Mouse (Mus musculus): ENCODE measurements around the gene Smarca4. TPM values are rescaled to one million over a fixed set of nuclear protein-coding genes. Genes with fewer than 3 reads are reported as not detected.
"Not testable (repeated sequence)": the region's sequence is repeated elsewhere in the genome, so short reads cannot be mapped to it uniquely, and the experiment has no call there.

Gene Smarca4
- polyA plus RNA-seq, 1 experiment from 2014 or later: 136 TPM

GRCm38 (mm10) chr9:21587678-21588349 lies 28.2 kb upstream of the Smarca4 start:
- WGBS: 93% methylated on average over 23 of the region's 23 CpGs
- Histone ChIP-seq H3K9me3 (ENCODE audit: control insufficient read depth, low read length) (no peaks in the 10 kb centered on the region), H3K27me3 (ENCODE audit: control insufficient read depth, insufficient read depth, low read length) (no peaks in the 10 kb centered on the region), H3K9ac (ENCODE audit: low read length) (no peak overlapping the region), H3K4me3 (ENCODE audit: low read depth, low read length) (no peak overlapping the region), H3K4me2 (no peak overlapping the region), H3K36me3 (ENCODE audit: control insufficient read depth, insufficient read depth, low read length) (peaks cover 47% of the 10 kb centered on the region), H3K27ac (ENCODE audit: low read depth, low read length) (no peak overlapping the region), H3K4me1 (ENCODE audit: control insufficient read depth, insufficient read depth, low read length) (peaks cover 4% of the 10 kb centered on the region)
- ATAC-seq (ENCODE audit: low FRiP score) (no peak), DNase-seq (ENCODE audit: low spot score, missing footprints) (no peak)

GRCm38 (mm10) chr9:21588350-21588749 lies 27.6 kb upstream of the Smarca4 start:
- H3K27ac ChIP-seq (ENCODE audit: low read depth, low read length): no peak overlapping the region
- no peaks in the 10 kb centered on the region for H3K9me3 ChIP-seq (ENCODE audit: control insufficient read depth, low read length)
- H3K4me2 ChIP-seq: no peak overlapping the region
- peaks cover 42% of the 10 kb centered on the region for H3K36me3 ChIP-seq (ENCODE audit: control insufficient read depth, insufficient read depth, low read length)
- no peak overlapping the region for H3K4me3 ChIP-seq (ENCODE audit: low read depth, low read length)
- ATAC-seq (ENCODE audit: low FRiP score) (no peak), DNase-seq (ENCODE audit: low spot score, missing footprints) (no peak)
- H3K27me3 ChIP-seq (ENCODE audit: control insufficient read depth, insufficient read depth, low read length): no peaks in the 10 kb centered on the region
- WGBS: 88% methylated on average over 8 of the region's 8 CpGs
- peaks cover 4% of the 10 kb centered on the region for H3K4me1 ChIP-seq (ENCODE audit: control insufficient read depth, insufficient read depth, low read length)
- H3K9ac ChIP-seq (ENCODE audit: low read length): no peak overlapping the region

- no peaks in the 10 kb centered on the region for H3K9me3 ChIP-seq (ENCODE audit: control insufficient read depth, low read length)
- H3K4me2 ChIP-seq: no peak overlapping the region
- H3K27me3 ChIP-seq (ENCODE audit: control insufficient read depth, insufficient read depth, low read length): no peaks in the 10 kb centered on the region
- no peak for ATAC-seq (ENCODE audit: low FRiP score)
- H3K9ac ChIP-seq (ENCODE audit: low read length): no peak overlapping the region
- no peak for DNase-seq (ENCODE audit: low spot score, missing footprints)
- H3K27ac ChIP-seq (ENCODE audit: low read depth, low read length): no peak overlapping the region
- WGBS: 93% methylated on average over 5 of the region's 5 CpGs
- H3K4me1 ChIP-seq (ENCODE audit: control insufficient read depth, insufficient read depth, low read length): peaks cover 12% of the 10 kb centered on the region
- peaks cover 34% of the 10 kb centered on the region for H3K36me3 ChIP-seq (ENCODE audit: control insufficient read depth, insufficient read depth, low read length)
- no peak overlapping the region for H3K4me3 ChIP-seq (ENCODE audit: low read depth, low read length)
Measured at GRCm38 (mm10) chr9:21589538-21589937, 26.4 kb upstream of the Smarca4 start.

- Histone ChIP-seq H3K4me3 (ENCODE audit: low read depth, low read length) (no peak overlapping the region), H3K36me3 (ENCODE audit: control insufficient read depth, insufficient read depth, low read length) (peaks cover 23% of the 10 kb centered on the region), H3K4me1 (ENCODE audit: control insufficient read depth, insufficient read depth, low read length) (peaks cover 12% of the 10 kb centered on the region), H3K9me3 (ENCODE audit: control insufficient read depth, low read length) (no peaks in the 10 kb centered on the region), H3K27me3 (ENCODE audit: control insufficient read depth, insufficient read depth, low read length) (no peaks in the 10 kb centered on the region), H3K4me2 (no peak overlapping the region), H3K9ac (ENCODE audit: low read length) (no peak overlapping the region), H3K27ac (ENCODE audit: low read depth, low read length) (no peak overlapping the region)
- DNase-seq (ENCODE audit: low spot score, missing footprints) (no peak), ATAC-seq (ENCODE audit: low FRiP score) (no peak)
- 86% methylated on average over 6 of the region's 6 CpGs for WGBS
Measured at GRCm38 (mm10) chr9:21591127-21591830, 24.7 kb upstream of the Smarca4 start.

- peak overlapping the region; percentile 97 for H3K4me2 ChIP-seq
- peaks cover 12% of the 10 kb centered on the region for H3K4me1 ChIP-seq (ENCODE audit: control insufficient read depth, insufficient read depth, low read length)
- H3K4me3 ChIP-seq (ENCODE audit: low read depth, low read length): peak overlapping the region; percentile 80
- 21% methylated on average over 17 of the region's 17 CpGs for WGBS
- H3K9me3 ChIP-seq (ENCODE audit: control insufficient read depth, low read length): no peaks in the 10 kb centered on the region
- peak overlapping the region; percentile 72 for H3K9ac ChIP-seq (ENCODE audit: low read length)
- ATAC-seq (ENCODE audit: low FRiP score): no peak; the same call in 1 of the 2 replicates
- no peak for DNase-seq (ENCODE audit: low spot score, missing footprints)
- 0 out of 2 replicates have a peak overlapping the region, but pooled peaks have one; percentile 36 for H3K27ac ChIP-seq (ENCODE audit: low read depth, low read length)
- H3K36me3 ChIP-seq (ENCODE audit: control insufficient read depth, insufficient read depth, low read length): peaks cover 15% of the 10 kb centered on the region
- H3K27me3 ChIP-seq (ENCODE audit: control insufficient read depth, insufficient read depth, low read length): no peaks in the 10 kb centered on the region
Measured at GRCm38 (mm10) chr9:21591831-21592702, 23.9 kb upstream of the Smarca4 start.

GRCm38 (mm10) chr9:21592703-21593121 lies 23.3 kb upstream of the Smarca4 start, which contains the start of the genes Timm29 and Yipf2:
Gene Timm29 (plus strand): TSS chr9:21592722.
Gene Yipf2 (minus strand): TSS chr9:21592828.
- H3K27me3 ChIP-seq (ENCODE audit: control insufficient read depth, insufficient read depth, low read length): no peaks in the 10 kb centered on the region
- H3K9ac ChIP-seq (ENCODE audit: low read length): peak within 1 kb of the TSS; percentile 88
- peak within 1 kb of the TSS; percentile 97 for H3K4me2 ChIP-seq
- H3K36me3 ChIP-seq (ENCODE audit: control insufficient read depth, insufficient read depth, low read length): peaks cover 14% of the 10 kb centered on the region
- no peaks in the 10 kb centered on the region for H3K9me3 ChIP-seq (ENCODE audit: control insufficient read depth, low read length)
- DNase-seq (ENCODE audit: low spot score, missing footprints): peak; percentile 99
- WGBS: under 1% methylated on average over 30 of the region's 30 CpGs
- peak within 1 kb of the TSS; percentile 65 for H3K27ac ChIP-seq (ENCODE audit: low read depth, low read length)
- peak; percentile 92 for ATAC-seq (ENCODE audit: low FRiP score)
- H3K4me1 ChIP-seq (ENCODE audit: control insufficient read depth, insufficient read depth, low read length): peaks cover 12% of the 10 kb centered on the region
- peak within 1 kb of the TSS; percentile 80 for H3K4me3 ChIP-seq (ENCODE audit: low read depth, low read length)

- DNase-seq (ENCODE audit: low spot score, missing footprints) (peak; percentile 87), ATAC-seq (ENCODE audit: low FRiP score) (no peak; the same call in 1 of the 2 replicates)
- H3K9me3 ChIP-seq (ENCODE audit: control insufficient read depth, low read length): no peaks in the 10 kb centered on the region
- H3K4me3 ChIP-seq (ENCODE audit: low read depth, low read length): peak overlapping the region; percentile 80
- peaks cover 12% of the 10 kb centered on the region for H3K4me1 ChIP-seq (ENCODE audit: control insufficient read depth, insufficient read depth, low read length)
- 2% methylated on average over 47 of the region's 69 CpGs for WGBS
- no peaks in the 10 kb centered on the region for H3K27me3 ChIP-seq (ENCODE audit: control insufficient read depth, insufficient read depth, low read length)
- peaks cover 9% of the 10 kb centered on the region; the same call in 1 of the 2 replicates for H3K36me3 ChIP-seq (ENCODE audit: control insufficient read depth, insufficient read depth, low read length)
- peak overlapping the region; percentile 88 for H3K9ac ChIP-seq (ENCODE audit: low read length)
- peak overlapping the region; percentile 97 for H3K4me2 ChIP-seq
- peak overlapping the region; percentile 65 for H3K27ac ChIP-seq (ENCODE audit: low read depth, low read length)
Measured at GRCm38 (mm10) chr9:21593122-21593721, 22.7 kb upstream of the Smarca4 start.

- ATAC-seq (ENCODE audit: low FRiP score); DNase-seq (ENCODE audit: low spot score, missing footprints); H3K9me3 ChIP-seq (ENCODE audit: control insufficient read depth, low read length); H3K4me3 ChIP-seq (ENCODE audit: low read depth, low read length); H3K27me3 ChIP-seq (ENCODE audit: control insufficient read depth, insufficient read depth, low read length); H3K9ac ChIP-seq (ENCODE audit: low read length); H3K36me3 ChIP-seq (ENCODE audit: control insufficient read depth, insufficient read depth, low read length); H3K27ac ChIP-seq (ENCODE audit: low read depth, low read length): not testable (repeated sequence)
- 92% methylated on average over 8 of the region's 8 CpGs for WGBS
- H3K4me2 ChIP-seq: peak overlapping the region; percentile 97
- peaks cover 12% of the 10 kb centered on the region for H3K4me1 ChIP-seq (ENCODE audit: control insufficient read depth, insufficient read depth, low read length)
Measured at GRCm38 (mm10) chr9:21594350-21594749, 21.6 kb upstream of the Smarca4 start.

Measured in midbrain, embryonic 11.5 days (tissue).